Mouse (Mus musculus) testis, adult 2 months (tissue): ENCODE measurements around the gene Extl1.
A peak's percentile ranks its signal among the peaks of the same experiment; 100 is the strongest.

ENCODE experiments used
- CTCF ChIP-seq: fragments of 200-500 bp; IDR thresholded peaks from 2 replicates; pipeline ENCODE4 v1.5.1; 2012; ENCODE audit warnings: low read depth, mild to moderate bottlenecking, inconsistent platforms, low read length, moderate library complexity; ENCODE audit not compliant: control insufficient read depth, insufficient read depth, insufficient replicate concordance
- POLR2A ChIP-seq: fragments of 200-500 bp; IDR thresholded peaks from 2 replicates; pipeline ENCODE4 v1.6.1; 2012; ENCODE audit warnings: low read depth, mild to moderate bottlenecking, inconsistent platforms, low read length, moderate library complexity; ENCODE audit not compliant: control insufficient read depth

GRCm38 (mm10) chr4:134312901-134313300, 70.7 kb downstream of the Extl1 start:
- no peak for TF ChIP-seq POLR2A
- TF ChIP-seq CTCF, result peak; percentile 80; the same call in 1 of the 2 replicates
